9 mouse cellular contexts compared by ENCODE assay signal in genomic region chr17:28511616-28512541, GRCm38 (mm10). TPM values are rescaled to one million over a fixed set of nuclear protein-coding genes. Genes with fewer than 3 reads are reported as not detected.
DNase-seq lines count a peak whose midpoint lies in the region; ATAC-seq and TF ChIP-seq lines count a peak whose summit lies in the region.
"Had no signal": no experiment of that assay in that cellular context is flagged by ENCODE, and none has a peak within 500 bp of the region (broad histone marks: within the 10 kb centered on the region; RNA-seq: fewer than 3 reads in every experiment).

No protein-coding gene starts in this region.

- TF ChIP-seq CTCF in bone marrow, adult 2 months (IDR thresholded peaks at IDR 0.05; ENCODE audit: control insufficient read depth, insufficient read depth, low read length), result no peak
- no peak for TF ChIP-seq CTCF in liver, postnatal 0 days (IDR thresholded peaks at IDR 0.05; ENCODE audit: low read depth)

- 30% methylated on average over 9 of the region's 9 CpGs for WGBS in heart, embryonic 12.5 days
- 25% methylated on average over 9 of the region's 9 CpGs for WGBS in heart, embryonic 11.5 days (ENCODE audit: insufficient replicate concordance)
- 23% methylated on average over 9 of the region's 9 CpGs for WGBS in midbrain, embryonic 10.5 days
- WGBS in midbrain, embryonic 13.5 days, result 29% methylated on average over 9 of the region's 9 CpGs
- WGBS in bone marrow, adult 2 months, result 39% methylated on average over 9 of the region's 9 CpGs
- WGBS in liver, postnatal 0 days (ENCODE audit: insufficient replicate concordance), result 32% methylated on average over 9 of the region's 9 CpGs

- H3K4me1 ChIP-seq in heart, embryonic 12.5 days (replicated peaks), result peaks cover 37% of the 10 kb centered on the region
- H3K4me1 ChIP-seq in heart, embryonic 11.5 days (ENCODE audit: control insufficient read depth, insufficient read depth, low read length), result peaks cover 18% of the 10 kb centered on the region
- H3K4me1 ChIP-seq in midbrain, embryonic 10.5 days, result peaks cover 66% of the 10 kb centered on the region
- peaks cover 22% of the 10 kb centered on the region for H3K4me1 ChIP-seq in midbrain, embryonic 13.5 days (replicated peaks)
- H3K4me1 ChIP-seq in bone marrow, adult 2 months (ENCODE audit: control insufficient read depth, insufficient read depth, low read length), result peaks cover 17% of the 10 kb centered on the region
- peaks cover 56% of the 10 kb centered on the region for H3K4me1 ChIP-seq in liver, postnatal 0 days (ENCODE audit: insufficient read depth)

- H3K4me3 ChIP-seq in heart, embryonic 12.5 days, result no peak overlapping the region
- no peak overlapping the region for H3K4me3 ChIP-seq in heart, embryonic 11.5 days (ENCODE audit: low read depth, low read length)
- H3K4me3 ChIP-seq in midbrain, embryonic 10.5 days, result peak overlapping the region; percentile 37
- H3K4me3 ChIP-seq in midbrain, embryonic 13.5 days (replicated peaks), result no peak overlapping the region
- H3K4me3 ChIP-seq in bone marrow, adult 2 months (replicated peaks; ENCODE audit: control insufficient read depth, low read depth, low read length), result no peak overlapping the region
- H3K4me3 ChIP-seq in liver, postnatal 0 days (ENCODE audit: low read depth, low read length), result no peak overlapping the region

- peak; percentile 48 for DNase-seq in midbrain, embryonic 10.5 days (ENCODE audit: low spot score)
- no peak for DNase-seq in liver, postnatal 0 days
- no peak for DNase-seq in cerebellum, adult 9-11 months
- DNase-seq in B cell, adult 2 months, result no peak

- H3K9ac ChIP-seq in heart, embryonic 12.5 days, result no peak overlapping the region
- no peak overlapping the region for H3K9ac ChIP-seq in heart, embryonic 11.5 days (ENCODE audit: low read depth, low read length)
- H3K9ac ChIP-seq in midbrain, embryonic 13.5 days (replicated peaks), result no peak overlapping the region
- H3K9ac ChIP-seq in liver, postnatal 0 days (replicated peaks), result peak overlapping the region; percentile 28

- TF ChIP-seq EP300 in liver, postnatal 0 days (IDR thresholded peaks at IDR 0.05; ENCODE audit: low read depth), result no peak

- peak overlapping the region; percentile 67; the same call in 1 of the 2 replicates for H3K4me2 ChIP-seq in heart, embryonic 12.5 days
- H3K4me2 ChIP-seq in heart, embryonic 11.5 days, result no peak overlapping the region
- no peak overlapping the region for H3K4me2 ChIP-seq in midbrain, embryonic 13.5 days (replicated peaks)
- H3K4me2 ChIP-seq in liver, postnatal 0 days (ENCODE audit: low read depth, low read length), result no peak overlapping the region; the same call in 1 of the 2 replicates

- no peak for ATAC-seq in heart, embryonic 12.5 days (ENCODE audit: insufficient number of reproducible peaks, low FRiP score)
- ATAC-seq in heart, embryonic 11.5 days (replicated peaks; ENCODE audit: insufficient number of reproducible peaks, low FRiP score, low TSS enrichment), result no peak
- ATAC-seq in midbrain, embryonic 13.5 days, result no peak
- no peak for ATAC-seq in liver, postnatal 0 days

- no peak for TF ChIP-seq POLR2A in bone marrow, adult 2 months (IDR thresholded peaks at IDR 0.05; ENCODE audit: borderline replicate concordance, control insufficient read depth, low read depth, low read length)

- no peaks in the 10 kb centered on the region for H3K9me3 ChIP-seq in heart, embryonic 12.5 days (replicated peaks)
- H3K9me3 ChIP-seq in heart, embryonic 11.5 days (replicated peaks; ENCODE audit: control insufficient read depth, low read length), result no peaks in the 10 kb centered on the region
- no peaks in the 10 kb centered on the region for H3K9me3 ChIP-seq in midbrain, embryonic 10.5 days (replicated peaks)
- no peaks in the 10 kb centered on the region for H3K9me3 ChIP-seq in midbrain, embryonic 13.5 days
- no peaks in the 10 kb centered on the region for H3K9me3 ChIP-seq in liver, postnatal 0 days (ENCODE audit: low read length)

- no peaks in the 10 kb centered on the region for H3K36me3 ChIP-seq in heart, embryonic 12.5 days
- no peaks in the 10 kb centered on the region for H3K36me3 ChIP-seq in heart, embryonic 11.5 days (ENCODE audit: control insufficient read depth, insufficient read depth, low read length)
- H3K36me3 ChIP-seq in midbrain, embryonic 10.5 days, result no peaks in the 10 kb centered on the region
- H3K36me3 ChIP-seq in midbrain, embryonic 13.5 days, result no peaks in the 10 kb centered on the region
- no peaks in the 10 kb centered on the region for H3K36me3 ChIP-seq in liver, postnatal 0 days (replicated peaks; ENCODE audit: insufficient read depth, low read length)

- peaks cover 20% of the 10 kb centered on the region; the same call in 1 of the 2 replicates for H3K27me3 ChIP-seq in heart, embryonic 12.5 days (replicated peaks)
- H3K27me3 ChIP-seq in heart, embryonic 11.5 days (ENCODE audit: control insufficient read depth, insufficient read depth, low read length), result peaks cover 11% of the 10 kb centered on the region; the same call in 1 of the 2 replicates
- H3K27me3 ChIP-seq in midbrain, embryonic 10.5 days (ENCODE audit: low read depth, poor library complexity, severe bottlenecking), result peaks cover 44% of the 10 kb centered on the region
- peaks cover 21% of the 10 kb centered on the region for H3K27me3 ChIP-seq in midbrain, embryonic 13.5 days
- H3K27me3 ChIP-seq in liver, postnatal 0 days (ENCODE audit: insufficient read depth, low read length), result no peaks in the 10 kb centered on the region

- no peak overlapping the region for H3K27ac ChIP-seq in heart, embryonic 12.5 days (ENCODE audit: poor library complexity, severe bottlenecking)
- no peak overlapping the region for H3K27ac ChIP-seq in heart, embryonic 11.5 days (ENCODE audit: low read depth, low read length)
- H3K27ac ChIP-seq in midbrain, embryonic 10.5 days (replicated peaks), result peak overlapping the region; percentile 69
- H3K27ac ChIP-seq in midbrain, embryonic 13.5 days, result no peak overlapping the region
- H3K27ac ChIP-seq in bone marrow, adult 2 months (ENCODE audit: control insufficient read depth, insufficient read depth, low read depth, low read length, poor library complexity), result peak overlapping the region; percentile 85
- H3K27ac ChIP-seq in liver, postnatal 0 days (ENCODE audit: low read depth), result peak overlapping the region; percentile 98

RNA-seq across cellular contexts. Expression of gene Fkbp5, which starts 5.4 kb away (rescaled TPM):
- 15.8 and 16.0 TPM in 2 replicates for polyA plus RNA-seq in heart, embryonic 12.5 days (2016; fragmentation: Nextera tagmentation; extraction: Ambion mirVana)
- 5.0 and 5.8 TPM in 2 replicates for polyA plus RNA-seq in heart, embryonic 11.5 days (2014; fragmentation: Nextera tagmentation; extraction: Ambion mirVana)
- 28.9 and 31.9 TPM in 2 replicates for polyA plus RNA-seq in midbrain, embryonic 10.5 days (2016; fragmentation: Nextera tagmentation; extraction: Ambion mirVana)
- polyA plus RNA-seq in midbrain, embryonic 13.5 days (2015; fragmentation: Nextera tagmentation; extraction: Ambion mirVana), result 30.0 and 30.9 TPM in 2 replicates
- 29.4 and 48.6 TPM in 2 replicates for polyA plus RNA-seq in bone marrow, adult 2 months (2011; ENCODE audit: insufficient read depth, insufficient read length, low replicate concordance, missing spikeins)
- 25.9 and 29.0 TPM in 2 replicates for polyA plus RNA-seq in liver, postnatal 0 days (2015; fragmentation: Nextera tagmentation; extraction: Ambion mirVana)

RNA-seq across cellular contexts. Expression of gene Armc12, which starts 18.7 kb away (rescaled TPM):
- not detected in 2 replicates for polyA plus RNA-seq in heart, embryonic 12.5 days (2016; fragmentation: Nextera tagmentation; extraction: Ambion mirVana)
- polyA plus RNA-seq in heart, embryonic 11.5 days (2014; fragmentation: Nextera tagmentation; extraction: Ambion mirVana), result not detected in 2 replicates
- not detected in 2 replicates for polyA plus RNA-seq in midbrain, embryonic 10.5 days (2016; fragmentation: Nextera tagmentation; extraction: Ambion mirVana)
- not detected in 2 replicates for polyA plus RNA-seq in midbrain, embryonic 13.5 days (2015; fragmentation: Nextera tagmentation; extraction: Ambion mirVana)
- not detected in 2 replicates for polyA plus RNA-seq in bone marrow, adult 2 months (2011; ENCODE audit: insufficient read depth, insufficient read length, low replicate concordance, missing spikeins)
- polyA plus RNA-seq in liver, postnatal 0 days (2015; fragmentation: Nextera tagmentation; extraction: Ambion mirVana), result not detected in 2 replicates
- polyA plus RNA-seq: lung, embryonic 16.5 days had no signal

RNA-seq across cellular contexts. Expression of gene Clpsl2, which starts 37.3 kb away (rescaled TPM):
- polyA plus RNA-seq in heart, embryonic 12.5 days (2016; fragmentation: Nextera tagmentation; extraction: Ambion mirVana), result not detected in 2 replicates
- polyA plus RNA-seq in heart, embryonic 11.5 days (2014; fragmentation: Nextera tagmentation; extraction: Ambion mirVana), result not detected in 2 replicates
- polyA plus RNA-seq in midbrain, embryonic 10.5 days (2016; fragmentation: Nextera tagmentation; extraction: Ambion mirVana), result not detected in 2 replicates
- not detected in 2 replicates for polyA plus RNA-seq in midbrain, embryonic 13.5 days (2015; fragmentation: Nextera tagmentation; extraction: Ambion mirVana)
- polyA plus RNA-seq in bone marrow, adult 2 months (2011; ENCODE audit: insufficient read depth, insufficient read length, low replicate concordance, missing spikeins), result not detected in 2 replicates
- polyA plus RNA-seq in liver, postnatal 0 days (2015; fragmentation: Nextera tagmentation; extraction: Ambion mirVana), result not detected in 2 replicates
- polyA plus RNA-seq: lung, embryonic 16.5 days had no signal

RNA-seq across cellular contexts. Expression of gene Clps, which starts 48.7 kb away (rescaled TPM):
- 0.31 TPM in 1 of 2 replicates, not detected in the other for polyA plus RNA-seq in heart, embryonic 12.5 days (2016; fragmentation: Nextera tagmentation; extraction: Ambion mirVana)
- 0.73 TPM in 1 of 2 replicates, not detected in the other for polyA plus RNA-seq in heart, embryonic 11.5 days (2014; fragmentation: Nextera tagmentation; extraction: Ambion mirVana)
- not detected in 2 replicates for polyA plus RNA-seq in midbrain, embryonic 10.5 days (2016; fragmentation: Nextera tagmentation; extraction: Ambion mirVana)
- polyA plus RNA-seq in midbrain, embryonic 13.5 days (2015; fragmentation: Nextera tagmentation; extraction: Ambion mirVana), result 0.66 and 0.71 TPM in 2 replicates
- polyA plus RNA-seq in bone marrow, adult 2 months (2011; ENCODE audit: insufficient read depth, insufficient read length, low replicate concordance, missing spikeins), result not detected in 2 replicates
- polyA plus RNA-seq in liver, postnatal 0 days (2015; fragmentation: Nextera tagmentation; extraction: Ambion mirVana), result 1.2 and 26.9 TPM in 2 replicates

Comparison
In these comparisons a context has a peak if more than half of its experiments do, and no peak if none do; other contexts are left out.
1. H3K27ac ChIP-seq: peak in midbrain, embryonic 10.5 days (single experiment), bone marrow, adult 2 months (single experiment) and liver, postnatal 0 days (single experiment); none in heart, embryonic 12.5 days (single experiment), heart, embryonic 11.5 days (single experiment) and midbrain, embryonic 13.5 days (single experiment).